In genomic region chr11:35838345-35839338, GRCm38 (mm10) we compare ENCODE assay signal across 8 mouse cellular contexts. TPM values are rescaled to one million over a fixed set of nuclear protein-coding genes. Genes with fewer than 3 reads are reported as not detected.
DNase-seq lines count a peak whose midpoint lies in the region; ATAC-seq lines count a peak whose summit lies in the region.

No protein-coding gene starts in this region.

- no peaks in the 10 kb centered on the region for H3K27me3 ChIP-seq in embryonic facial prominence, embryonic 14.5 days (replicated peaks; ENCODE audit: control insufficient read depth, insufficient read depth, low read length)
- no peaks in the 10 kb centered on the region for H3K27me3 ChIP-seq in limb, embryonic 13.5 days
- H3K27me3 ChIP-seq in midbrain, embryonic 15.5 days (replicated peaks): no peaks in the 10 kb centered on the region

- peak; percentile 86 for ATAC-seq in embryonic facial prominence, embryonic 14.5 days (ENCODE audit: low read depth)
- peak; percentile 85 for ATAC-seq in limb, embryonic 13.5 days (ENCODE audit: low FRiP score, low read depth)
- peak; percentile 70 for ATAC-seq in midbrain, embryonic 15.5 days (replicated peaks)

- peak overlapping the region; percentile 66 for H3K4me2 ChIP-seq in embryonic facial prominence, embryonic 14.5 days (ENCODE audit: low read depth, low read length)
- peak overlapping the region; percentile 66 for H3K4me2 ChIP-seq in limb, embryonic 13.5 days (replicated peaks)
- peak overlapping the region; percentile 54 for H3K4me2 ChIP-seq in midbrain, embryonic 15.5 days

- peak overlapping the region; percentile 35 for H3K4me3 ChIP-seq in embryonic facial prominence, embryonic 14.5 days (ENCODE audit: low read depth, low read length)
- H3K4me3 ChIP-seq in limb, embryonic 13.5 days: peak overlapping the region; percentile 43
- peak overlapping the region; percentile 33 for H3K4me3 ChIP-seq in midbrain, embryonic 15.5 days

- H3K27ac ChIP-seq in embryonic facial prominence, embryonic 14.5 days (replicated peaks; ENCODE audit: low read depth, low read length): 0 out of 2 replicates have a peak overlapping the region, but pooled peaks have one; percentile 28
- H3K27ac ChIP-seq in limb, embryonic 13.5 days: 0 out of 2 replicates have a peak overlapping the region, but pooled peaks have one; percentile 15
- H3K27ac ChIP-seq in midbrain, embryonic 15.5 days: peak overlapping the region; percentile 48; the same call in 1 of the 2 replicates

- peak; percentile 96 for DNase-seq in 3T3-L1 (ENCODE audit: low read depth, low spot score)
- DNase-seq in adrenal gland, postnatal 4 days (ENCODE audit: low spot score in 2 of 2): peak; percentile 80 to 88
- peak; percentile 94 for DNase-seq in embryonic facial prominence, embryonic 14.5 days (ENCODE audit: low spot score)
- DNase-seq in heart, adult 9 months (ENCODE audit: low spot score in 2 of 2): peak; percentile 88 to 91
- peak; percentile 81 for DNase-seq in kidney, adult 9 months
- DNase-seq in spleen, adult 18-20 months: peak; percentile 88 to 92

- no peaks in the 10 kb centered on the region for H3K4me1 ChIP-seq in embryonic facial prominence, embryonic 14.5 days (ENCODE audit: control insufficient read depth, insufficient read depth, low read length)
- peaks cover 4% of the 10 kb centered on the region for H3K4me1 ChIP-seq in limb, embryonic 13.5 days
- H3K4me1 ChIP-seq in midbrain, embryonic 15.5 days: peaks cover 14% of the 10 kb centered on the region

- WGBS in embryonic facial prominence, embryonic 14.5 days: 19% methylated on average over 26 of the region's 28 CpGs
- WGBS in limb, embryonic 13.5 days: 16% methylated on average over 28 of the region's 28 CpGs
- WGBS in midbrain, embryonic 15.5 days: 21% methylated on average over 28 of the region's 28 CpGs

- peak overlapping the region; percentile 45 for H3K9ac ChIP-seq in embryonic facial prominence, embryonic 14.5 days (ENCODE audit: low read depth, low read length)
- peak overlapping the region; percentile 57 for H3K9ac ChIP-seq in limb, embryonic 13.5 days
- 0 out of 2 replicates have a peak overlapping the region, but pooled peaks have one; percentile 22 for H3K9ac ChIP-seq in midbrain, embryonic 15.5 days

- no peaks in the 10 kb centered on the region for H3K9me3 ChIP-seq in embryonic facial prominence, embryonic 14.5 days (ENCODE audit: control insufficient read depth, low read length)
- no peaks in the 10 kb centered on the region for H3K9me3 ChIP-seq in limb, embryonic 13.5 days
- no peaks in the 10 kb centered on the region for H3K9me3 ChIP-seq in midbrain, embryonic 15.5 days

- H3K36me3 ChIP-seq in embryonic facial prominence, embryonic 14.5 days (ENCODE audit: control insufficient read depth, insufficient read depth, low read length): no peaks in the 10 kb centered on the region
- H3K36me3 ChIP-seq in limb, embryonic 13.5 days: no peaks in the 10 kb centered on the region; the same call in 1 of the 2 replicates
- no peaks in the 10 kb centered on the region for H3K36me3 ChIP-seq in midbrain, embryonic 15.5 days (replicated peaks)

RNA-seq across cellular contexts. Expression of gene Rars, which starts 4.3 kb away (rescaled TPM):
- 10 to 100 TPM; 74.8 to 77.9 TPM for total RNA-seq in adrenal gland, postnatal 4 days (2021)
- polyA plus RNA-seq in embryonic facial prominence, embryonic 14.5 days (2014; fragmentation: Nextera tagmentation; extraction: Ambion mirVana): 85.9 and 93.8 TPM in 2 replicates
- 88.4 and 90.7 TPM in 2 replicates for polyA plus RNA-seq in limb, embryonic 13.5 days (2015; fragmentation: Nextera tagmentation; extraction: Ambion mirVana)
- 68.2 and 68.6 TPM in 2 replicates for polyA plus RNA-seq in midbrain, embryonic 15.5 days (2015; fragmentation: Nextera tagmentation; extraction: Ambion mirVana)

RNA-seq across cellular contexts. Expression of gene Fbll1, which starts 40.0 kb away (rescaled TPM):
- total RNA-seq in adrenal gland, postnatal 4 days (2021): 1 to 10 TPM; 1.2 to 2.7 TPM
- 0.58 and 1.1 TPM in 2 replicates for polyA plus RNA-seq in embryonic facial prominence, embryonic 14.5 days (2014; fragmentation: Nextera tagmentation; extraction: Ambion mirVana)
- polyA plus RNA-seq in limb, embryonic 13.5 days (2015; fragmentation: Nextera tagmentation; extraction: Ambion mirVana): not detected in 2 replicates
- polyA plus RNA-seq in midbrain, embryonic 15.5 days (2015; fragmentation: Nextera tagmentation; extraction: Ambion mirVana): 25.1 and 25.8 TPM in 2 replicates

Comparison
In these comparisons a context has a peak if more than half of its experiments do, and no peak if none do; other contexts are left out.
1. Peak in every context shown above with its lines: DNase-seq, ATAC-seq, H3K4me3 ChIP-seq and H3K27ac ChIP-seq.
2. RNA of gene Fbll1, which starts 40.0 kb away (polyA plus RNA-seq): 25.1 to 25.8 TPM in midbrain, embryonic 15.5 days; 0.58 to 1.1 TPM in embryonic facial prominence, embryonic 14.5 days and not detected in limb, embryonic 13.5 days; every median in the first group is over 10 times any median in the second.